Mouse (Mus musculus) limb, embryonic 10.5 days (tissue): Measurements from ENCODE around the gene Atp8b2. TPM values are rescaled to one million over a fixed set of nuclear protein-coding genes. Genes with fewer than 3 reads are reported as not detected.

Experiments
- DNase-seq: peaks from one replicate; pipeline ENCODE4 v3.0.0-alpha.2; 2017; ENCODE audit warnings: low spot score
- H3K27ac ChIP-seq: fragments of 300-500 bp; sonication (generic); 2 replicates; pipeline ENCODE4 v1.5.1; 2016; ENCODE audit warnings: mild to moderate bottlenecking
- H3K27me3 ChIP-seq: fragments of 300-500 bp; sonication (generic); 2 replicates; pipeline ENCODE4 v1.6.1; 2016; ENCODE audit warnings: low read depth, mild to moderate bottlenecking; ENCODE audit not compliant: poor library complexity, severe bottlenecking
- H3K36me3 ChIP-seq: fragments of 300-500 bp; sonication (generic); 2 replicates; pipeline ENCODE4 v1.6.1; 2016; ENCODE audit warnings: mild to moderate bottlenecking, moderate library complexity
- H3K4me1 ChIP-seq: fragments of 300-500 bp; sonication (generic); 2 replicates; pipeline ENCODE4 v1.6.1; 2016
- H3K4me3 ChIP-seq: fragments of 300-500 bp; sonication (generic); 2 replicates; pipeline ENCODE4 v1.5.1; 2016; ENCODE audit warnings: mild to moderate bottlenecking, moderate library complexity
- H3K9me3 ChIP-seq: fragments of 300-500 bp; sonication (generic); replicated peaks from 2 replicates; pipeline ENCODE4 v1.6.1; 2016; ENCODE audit warnings: mild to moderate bottlenecking
- WGBS: fragments of 180-500 bp; shearing (Covaris S2); methylation state at CpG from one replicate; pipeline ENCODE4 v1.1.7; 2016; 5-methylcytosine and 5-hydroxymethylcytosine counted together
- microRNA-seq: library from miRNA; unstranded; fragments of <30 nt; microRNA quantifications from one replicate; pipeline ENCODE4, GENCODE M21; 2017
- polyA plus RNA-seq: library from polyadenylated mRNA; unstranded; fragments of >200 nt; fragmentation: Nextera tagmentation; extraction: Ambion mirVana; gene quantifications from 2 replicates; pipeline ENCODE4 v1.2.1, GENCODE M21; 2016

Atp8b2 gene
- polyA plus RNA-seq, 1 experiment from 2014 or later = 18.3 TPM

DNA sequence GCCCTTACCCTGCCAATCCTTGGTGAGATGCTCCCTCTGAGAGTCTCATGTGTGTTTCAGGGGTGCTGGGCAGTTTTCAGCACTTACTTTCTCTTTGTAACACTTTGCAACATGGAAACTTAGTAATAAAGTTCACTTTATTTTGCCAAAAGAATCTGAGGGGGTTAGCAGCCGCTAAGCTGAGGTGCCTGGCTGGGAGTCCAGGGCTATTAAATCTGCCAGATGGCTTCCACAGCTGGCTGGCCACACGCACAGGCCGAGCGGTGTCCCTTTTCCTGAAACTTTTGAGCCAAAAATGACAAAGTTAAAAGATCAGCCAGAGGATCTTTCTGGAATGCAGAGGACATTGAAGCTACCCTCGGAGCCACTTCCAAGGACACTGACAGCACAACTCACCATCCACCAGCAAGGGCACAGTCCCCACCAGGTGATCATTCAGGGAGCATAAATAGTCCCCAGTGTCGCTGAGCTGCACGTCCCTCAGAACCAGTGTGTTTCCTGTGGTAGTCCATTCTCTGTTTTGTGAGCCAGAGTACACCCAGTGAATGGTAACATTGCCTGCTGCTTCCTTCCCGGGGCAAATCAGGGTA is 73.4 kb downstream of the Atp8b2 start:
- Histone ChIP-seq H3K27me3 (no peaks in the 10 kb centered on the region), H3K9me3 (no peaks in the 10 kb centered on the region), H3K36me3 (no peaks in the 10 kb centered on the region), H3K27ac (peak overlapping the region; percentile 63), H3K4me3 (no peak overlapping the region), H3K4me1 (peaks cover 14% of the 10 kb centered on the region)
- 57% methylated on average over 8 of the region's 8 CpGs for WGBS
- DNase-seq = peak; percentile 40

Small RNA genes lying within 50 kb of the gene (microRNA-seq; reads per million reads assigned to microRNA genes)
- gene Mir7669 = 1.5 reads per million

Other genes starting within 250 kb of the Atp8b2 start
- 15.4 and 17.5 TPM in 2 replicates for gene Adar, start 248.5 kb downstream of the Atp8b2 start, polyA plus RNA-seq
- 0.41 and 0.56 TPM in 2 replicates for gene Chrnb2, start 198.9 kb downstream of the Atp8b2 start, polyA plus RNA-seq
- gene Ube2q1, start 189.9 kb downstream of the Atp8b2 start, polyA plus RNA-seq = 15.6 and 16.0 TPM in 2 replicates
- gene She, start 132.1 kb downstream of the Atp8b2 start, polyA plus RNA-seq = 2.8 and 3.1 TPM in 2 replicates
- 0.25 and 0.38 TPM in 2 replicates for gene Il6ra, start 50.3 kb downstream of the Atp8b2 start, polyA plus RNA-seq
- gene Hax1, start 35.3 kb upstream of the Atp8b2 start, polyA plus RNA-seq = 308 and 315 TPM in 2 replicates
- 171 and 183 TPM in 2 replicates for gene 4933434E20Rik, start 88.1 kb upstream of the Atp8b2 start, polyA plus RNA-seq
- 234 and 244 TPM in 2 replicates for gene Ubap2l, start 89.1 kb upstream of the Atp8b2 start, polyA plus RNA-seq
- gene Tpm3, start 109.1 kb upstream of the Atp8b2 start, polyA plus RNA-seq = 634 and 641 TPM in 2 replicates
- gene Nup210l, start 140.6 kb upstream of the Atp8b2 start, polyA plus RNA-seq = 0.63 and 0.65 TPM in 2 replicates